Mouse (Mus musculus) erythroblast, adult 5-6 weeks (primary cell): Measurements from ENCODE around the gene Spred1. TPM values are rescaled to one million over a fixed set of nuclear protein-coding genes. Genes with fewer than 3 reads are reported as not detected.

Experiments
- ATAC-seq: replicated peaks from 2 replicates; pipeline ENCODE4 v1.8.0; 2016; ENCODE audit warnings: moderate number of reproducible peaks, mild to moderate bottlenecking, moderate TSS enrichment, inconsistent platforms; ENCODE audit not compliant: poor library complexity, low FRiP score, severe bottlenecking
- total RNA-seq, 2 experiments: library from RNA; stranded (forward) in 1 of 2; stranded (reverse) in 1 of 2; fragments of 150-400 nt in 1 of 2; fragments of 200-764, 138-1000 nt in 1 of 2; gene quantifications; 2 replicates each; pipeline versions ENCODE4 v1.2.3 to v1.2.4; 2015 to 2017; ENCODE audit warnings: low replicate concordance in 2 of 2

Spred1 gene
- total RNA-seq, 2 experiments from 2014 or later, result 3.1 to 3.2 TPM

DNA sequence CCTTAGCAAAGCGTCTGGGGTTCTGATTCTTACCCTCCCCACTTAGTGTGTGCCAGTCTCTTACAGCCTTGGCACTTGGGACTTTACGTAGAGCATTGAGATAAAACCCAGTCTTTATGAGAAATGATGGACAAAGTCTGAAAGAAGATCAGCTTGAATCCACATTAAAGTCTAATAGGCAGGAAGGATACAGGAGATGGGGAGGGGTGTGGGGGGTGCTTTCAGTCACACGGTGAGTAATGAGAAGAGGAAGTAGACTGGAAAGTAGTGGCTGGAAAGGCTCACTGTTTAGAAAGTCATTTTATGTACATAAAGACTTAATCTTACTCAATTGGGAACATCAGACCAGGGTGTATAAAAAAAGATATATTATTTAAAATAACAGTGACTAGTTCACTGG, 47.9 kb downstream of the Spred1 start:
- ATAC-seq, result no peak

DNA sequence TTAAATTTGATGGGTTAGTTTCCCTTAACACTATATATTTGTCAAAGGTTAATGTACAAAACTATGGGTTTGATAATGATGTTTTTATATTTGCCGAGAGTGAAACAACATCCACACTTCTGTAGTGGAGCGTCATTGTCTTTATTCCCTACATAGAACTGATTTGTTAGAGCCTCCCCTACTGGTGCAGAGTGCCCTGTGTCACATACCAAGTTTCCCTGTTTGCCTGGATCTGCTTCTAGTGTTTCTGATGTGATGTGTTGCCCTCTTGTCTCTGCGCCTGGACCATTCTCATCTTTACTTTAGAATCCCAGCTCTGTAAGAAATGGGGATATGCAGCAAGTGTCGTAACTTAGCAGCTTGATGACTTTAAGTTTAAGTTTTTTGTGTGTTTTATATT, 51.8 kb downstream of the Spred1 start:
- ATAC-seq, result no peak

- no peak for ATAC-seq
Observed at GRCm38 (mm10) chr2:117176066-117176465, 54.9 kb downstream of the Spred1 start.

DNA sequence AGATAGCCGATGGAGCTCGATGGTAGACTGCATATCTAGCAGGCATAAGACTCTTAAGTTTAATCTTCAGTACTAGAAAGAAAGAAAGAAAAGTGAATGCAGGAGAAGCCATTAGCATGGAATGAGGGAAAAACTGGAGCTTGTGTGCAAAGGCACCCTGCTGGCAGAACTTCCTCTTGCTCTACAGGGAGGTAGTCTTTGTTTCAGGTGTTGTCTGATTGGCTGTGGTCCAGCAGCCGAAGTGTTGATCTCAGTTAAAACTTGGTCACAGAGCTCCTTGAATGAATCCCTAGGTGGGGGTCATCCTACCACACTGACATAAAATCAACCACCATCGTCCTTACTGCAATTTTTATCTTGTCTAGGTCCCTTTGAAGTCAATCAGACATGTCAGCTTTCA, 55.8 kb downstream of the Spred1 start:
- no peak for ATAC-seq

GRCm38 (mm10) chr2:117180250-117180885, 59.2 kb downstream of the Spred1 start:
- peak; percentile 62; the same call in 1 of the 2 replicates for ATAC-seq

GRCm38 (mm10) chr2:117185587-117185986, 64.4 kb downstream of the Spred1 start:
- ATAC-seq, result no peak

DNA sequence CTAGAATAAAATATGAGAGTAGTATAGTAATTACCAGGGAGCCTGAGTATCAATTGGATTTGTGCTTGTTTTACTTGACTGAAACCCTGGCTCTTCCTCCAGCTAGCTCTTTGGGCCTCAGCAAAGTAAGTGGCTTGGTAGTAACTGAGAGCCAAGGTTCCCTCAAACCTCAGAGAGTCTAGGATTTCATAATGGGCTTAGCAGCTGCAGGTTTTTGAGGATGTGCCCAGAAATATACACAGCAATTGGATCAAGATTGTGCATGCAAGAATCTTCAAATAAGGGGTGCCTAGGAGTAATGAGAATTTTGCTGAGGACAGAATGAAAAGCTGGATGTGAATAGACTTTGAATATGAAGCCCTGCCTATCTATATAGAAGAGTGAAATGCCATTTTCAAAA, 69.7 kb downstream of the Spred1 start:
- ATAC-seq, result no peak

GRCm38 (mm10) chr2:117194309-117194708, 73.1 kb downstream of the Spred1 start:
- no peak for ATAC-seq

DNA sequence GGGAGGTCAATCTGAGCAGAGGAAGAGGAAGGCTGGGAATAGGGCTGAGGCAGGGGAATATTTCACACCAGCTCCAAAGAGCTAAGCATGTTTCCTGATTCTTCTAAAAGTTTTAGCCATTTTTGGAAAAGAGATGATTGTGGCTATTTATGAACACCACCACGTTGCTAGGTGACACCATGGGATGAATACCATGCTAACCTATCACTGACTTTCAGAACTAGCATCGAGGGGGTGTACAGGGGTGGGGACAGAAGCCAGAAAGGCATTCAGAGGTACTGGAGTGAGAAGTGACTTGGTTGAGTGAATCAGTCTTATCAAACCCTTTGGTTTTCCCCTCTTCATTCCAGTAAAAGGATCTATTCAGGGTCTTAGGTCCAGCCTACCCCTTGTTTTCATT, 74.0 kb downstream of the Spred1 start:
- ATAC-seq, result no peak

DNA sequence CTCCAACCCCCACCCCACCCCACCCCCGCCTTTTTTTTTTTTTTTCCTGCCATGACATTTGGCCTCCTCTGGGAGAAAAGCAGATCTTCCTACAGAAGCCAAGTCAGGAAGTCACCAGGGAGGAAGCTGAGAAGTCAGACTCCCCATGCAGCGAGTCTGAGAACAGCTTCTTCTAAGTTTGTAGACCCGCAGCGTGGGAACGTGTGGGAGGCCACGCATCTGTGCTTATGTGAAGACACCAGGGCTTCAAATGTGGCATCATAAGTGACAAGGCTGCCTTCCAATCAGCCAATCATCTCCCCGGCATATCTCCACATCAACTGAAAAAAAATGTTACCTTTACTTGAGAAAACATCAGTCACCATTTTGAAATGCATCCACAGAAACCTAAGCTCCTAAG, 74.4 kb downstream of the Spred1 start:
- no peak for ATAC-seq

DNA sequence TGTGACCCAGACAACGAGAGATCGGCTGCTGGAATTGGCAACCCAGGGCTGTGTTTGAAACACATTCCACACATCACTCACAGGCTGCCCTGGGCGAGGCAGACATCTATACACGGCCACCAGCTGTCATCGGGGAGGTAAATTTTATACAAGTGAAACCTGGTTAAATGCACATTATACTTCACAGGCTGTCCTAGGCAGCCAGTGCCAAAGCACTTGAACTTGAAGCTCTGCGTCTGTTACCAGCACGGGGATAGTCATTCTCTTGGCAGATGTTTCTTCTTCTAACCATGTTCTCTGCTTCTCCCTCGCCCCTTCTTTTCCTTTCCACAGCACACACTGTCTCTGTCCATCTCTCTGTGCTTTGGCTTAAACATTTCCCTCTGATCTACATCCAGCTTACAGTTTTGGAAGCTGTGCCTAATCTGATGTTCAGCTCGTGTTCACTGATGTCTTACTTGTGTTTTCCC, 79.7 kb downstream of the Spred1 start:
- no peak for ATAC-seq

DNA sequence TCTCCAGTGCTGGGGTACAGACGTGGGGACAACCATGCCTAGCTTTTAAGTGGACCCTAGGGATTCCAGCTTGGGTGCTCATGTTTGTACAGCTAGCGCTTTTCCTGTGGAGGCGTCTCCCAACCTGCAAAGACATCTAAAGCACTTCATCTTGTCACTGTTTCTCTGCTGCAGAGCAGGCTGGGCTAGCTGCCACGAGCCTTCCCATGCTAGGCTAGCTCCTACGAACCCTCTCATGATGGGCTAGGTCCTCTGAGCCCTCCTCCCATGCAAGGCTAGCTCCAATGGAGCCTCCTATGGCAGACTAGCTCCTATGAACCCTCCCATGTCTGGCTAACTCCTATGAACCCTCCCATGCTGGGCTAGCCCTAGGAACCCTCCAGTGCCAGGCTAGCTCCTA, 82.2 kb downstream of the Spred1 start:
- ATAC-seq, result no peak

GRCm38 (mm10) chr2:117204534-117204933, 83.4 kb downstream of the Spred1 start:
- ATAC-seq, result no peak

- ATAC-seq, result no peak
Observed at GRCm38 (mm10) chr2:117205066-117205465, 83.9 kb downstream of the Spred1 start.

GRCm38 (mm10) chr2:117210416-117211085, 89.4 kb downstream of the Spred1 start:
- no peak for ATAC-seq

- ATAC-seq, result no peak
Observed at GRCm38 (mm10) chr2:117216152-117216551, 95.0 kb downstream of the Spred1 start.

GRCm38 (mm10) chr2:117217695-117218216, 96.6 kb downstream of the Spred1 start:
- ATAC-seq, result no peak

DNA sequence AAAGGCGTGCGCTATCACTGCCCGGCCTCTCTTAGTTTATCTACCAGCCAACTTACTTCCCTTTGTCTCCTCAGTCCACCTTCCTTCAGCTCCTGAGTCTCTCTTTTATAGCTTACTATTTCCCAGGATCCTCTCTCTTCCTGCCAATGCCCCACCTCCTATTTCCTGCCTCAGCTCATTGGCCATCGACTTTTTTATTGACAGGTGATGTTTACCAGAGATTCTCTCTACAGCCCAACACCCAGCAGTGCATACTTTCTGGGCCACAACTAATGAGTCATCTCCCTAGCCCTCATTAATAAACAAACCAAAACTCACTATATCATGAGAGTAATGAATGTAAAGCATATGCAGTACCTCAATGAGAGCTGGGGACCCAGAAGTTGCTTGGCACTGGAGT, 98.4 kb downstream of the Spred1 start:
- ATAC-seq, result no peak

- no peak for ATAC-seq
Observed at GRCm38 (mm10) chr2:117222651-117223050, 101.5 kb downstream of the Spred1 start.

DNA sequence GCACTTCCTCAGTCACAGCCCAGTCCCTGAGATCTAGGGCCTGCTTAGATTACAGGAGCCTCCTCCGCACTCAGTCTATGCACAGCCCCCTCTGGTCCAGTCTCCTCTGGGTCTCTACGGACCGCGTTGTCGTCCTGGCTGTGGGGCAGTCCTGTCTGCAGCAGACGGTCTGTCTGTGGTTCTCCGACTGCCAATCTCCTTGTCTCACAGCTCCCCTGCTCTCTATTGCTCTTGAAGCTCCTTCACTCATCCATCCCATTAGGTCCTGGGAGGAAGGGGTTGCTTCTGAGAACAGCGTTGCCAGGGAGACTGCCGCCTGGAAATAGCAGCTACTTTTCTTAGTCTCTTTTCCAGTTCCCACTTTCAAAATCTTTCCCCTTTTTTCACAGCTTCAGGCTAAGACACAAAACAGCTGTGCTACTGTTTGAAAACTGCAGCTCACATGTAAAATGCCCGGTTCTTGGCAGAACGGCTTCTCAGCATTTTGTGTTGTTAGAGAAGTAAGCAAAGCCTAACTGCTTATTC, 107.5 kb downstream of the Spred1 start:
- ATAC-seq, result no peak

GRCm38 (mm10) chr2:117230261-117230660, 109.1 kb downstream of the Spred1 start:
- ATAC-seq, result no peak
